Mouse (Mus musculus) cortical plate, adult 2 months (tissue): ENCODE measurements around the gene Olfr1013.

Source experiments
- CTCF ChIP-seq: fragments of 200-500 bp; IDR thresholded peaks from 2 replicates; pipeline ENCODE4 v1.5.1; 2011; ENCODE audit warnings: mild to moderate bottlenecking, control low read depth, low read length; ENCODE audit not compliant: insufficient read depth; ENCODE audit errors: extremely low read depth
- POLR2A ChIP-seq: fragments of 200-500 bp; IDR thresholded peaks from 2 replicates; pipeline ENCODE4 v1.6.1; 2011; ENCODE audit warnings: mild to moderate bottlenecking, low read length, control low read depth; ENCODE audit not compliant: insufficient read depth; ENCODE audit errors: extremely low read depth

DNA sequence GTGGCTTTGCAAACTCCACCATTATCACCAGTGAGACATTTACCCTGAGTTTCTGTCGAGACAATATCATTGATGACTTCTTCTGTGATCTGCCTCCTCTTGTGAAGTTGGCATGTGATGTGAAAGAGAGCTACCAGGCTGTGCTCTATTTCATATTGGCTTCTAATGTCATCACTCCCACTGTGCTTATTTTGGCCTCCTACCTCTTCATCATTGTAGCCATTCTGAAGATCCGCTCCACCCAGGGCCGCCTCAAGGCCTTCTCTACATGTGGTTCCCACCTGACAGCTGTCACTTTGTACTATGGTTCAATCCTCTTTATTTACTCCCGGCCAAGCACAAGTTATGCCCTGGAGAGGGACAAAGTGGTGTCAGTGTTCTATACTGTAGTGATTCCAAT, 13.1 kb upstream of the Olfr1013 start:
- no peak for TF ChIP-seq POLR2A
- TF ChIP-seq CTCF: no peak
